22 mouse cellular contexts compared by ENCODE assay signal in genomic region chr13:110594630-110595029, GRCm38 (mm10).
A peak's percentile ranks its signal among the peaks of the same experiment; 100 is the strongest.
DNase-seq lines count a peak whose midpoint lies in the region; ATAC-seq and TF ChIP-seq lines count a peak whose summit lies in the region.
"Had no signal": no experiment of that assay in that cellular context is flagged by ENCODE, and none has a peak within 500 bp of the region (broad histone marks: within the 10 kb centered on the region; RNA-seq: fewer than 3 reads in every experiment).

No protein-coding gene starts in this region.

- H3K9ac ChIP-seq in stomach, embryonic 14.5 days (replicated peaks; ENCODE audit: low read depth, low read length): no peak overlapping the region
- no peak overlapping the region for H3K9ac ChIP-seq in stomach, embryonic 15.5 days
- H3K9ac ChIP-seq in stomach, embryonic 16.5 days (ENCODE audit: low read length): no peak overlapping the region
- no peak overlapping the region for H3K9ac ChIP-seq in stomach, postnatal 0 days (ENCODE audit: low read length)

- H3K4me1 ChIP-seq in stomach, embryonic 14.5 days (ENCODE audit: control insufficient read depth, insufficient read depth, low read length): no peaks in the 10 kb centered on the region
- H3K4me1 ChIP-seq in stomach, embryonic 15.5 days: no peaks in the 10 kb centered on the region
- no peaks in the 10 kb centered on the region for H3K4me1 ChIP-seq in stomach, embryonic 16.5 days (ENCODE audit: control insufficient read depth, insufficient read depth, low read length)
- H3K4me1 ChIP-seq in stomach, postnatal 0 days (replicated peaks; ENCODE audit: control insufficient read depth, insufficient read depth): no peaks in the 10 kb centered on the region

- intact Hi-C loops in heart, postnatal 36 days (cut with DNase I): no loop called here
- intact Hi-C loops in gastrocnemius, adult 2 months (cut with DNase I): no loop called here

- H3K27me3 ChIP-seq in stomach, embryonic 14.5 days (ENCODE audit: control insufficient read depth, insufficient read depth, low read length): no peaks in the 10 kb centered on the region
- no peaks in the 10 kb centered on the region for H3K27me3 ChIP-seq in stomach, embryonic 15.5 days (replicated peaks)
- no peaks in the 10 kb centered on the region for H3K27me3 ChIP-seq in stomach, embryonic 16.5 days (ENCODE audit: control insufficient read depth, insufficient read depth, low read length)
- H3K27me3 ChIP-seq in stomach, postnatal 0 days (ENCODE audit: control insufficient read depth, insufficient read depth, low read length): no peaks in the 10 kb centered on the region
- H3K27me3 ChIP-seq: CH12.LX, Patski had no signal

- no peak for TF ChIP-seq CTCF in stomach, postnatal 0 days (IDR thresholded peaks at IDR 0.05; ENCODE audit: low read depth)
- no peak for TF ChIP-seq CTCF in gastrocnemius, adult 2 months (IDR thresholded peaks at IDR 0.05)

- TF ChIP-seq EP300 in stomach, postnatal 0 days (optimal IDR thresholded peaks at IDR 0.05): no peak

- 78% methylated on average over 3 of the region's 3 CpGs for WGBS in stomach, embryonic 14.5 days
- WGBS in stomach, embryonic 15.5 days: 76% methylated on average over 3 of the region's 3 CpGs
- 70% methylated on average over 3 of the region's 3 CpGs for WGBS in stomach, embryonic 16.5 days
- 52% methylated on average over 3 of the region's 3 CpGs for WGBS in stomach, postnatal 0 days

- no peak overlapping the region for H3K27ac ChIP-seq in stomach, embryonic 14.5 days (ENCODE audit: low read length)
- H3K27ac ChIP-seq in stomach, embryonic 15.5 days: no peak overlapping the region
- no peak overlapping the region for H3K27ac ChIP-seq in stomach, embryonic 16.5 days (ENCODE audit: low read length)
- H3K27ac ChIP-seq in stomach, postnatal 0 days (replicated peaks): no peak overlapping the region
- no peak overlapping the region for H3K27ac ChIP-seq in gastrocnemius, adult 2 months

- no peaks in the 10 kb centered on the region for H3K9me3 ChIP-seq in stomach, embryonic 14.5 days (ENCODE audit: control insufficient read depth, low read depth, low read length)
- H3K9me3 ChIP-seq in stomach, embryonic 15.5 days: no peaks in the 10 kb centered on the region
- no peaks in the 10 kb centered on the region for H3K9me3 ChIP-seq in stomach, embryonic 16.5 days (replicated peaks; ENCODE audit: control insufficient read depth, low read length)
- H3K9me3 ChIP-seq in stomach, postnatal 0 days (ENCODE audit: control insufficient read depth, low read length): no peaks in the 10 kb centered on the region

- 0 out of 2 replicates have a peak, but pooled peaks have one; percentile 23 for ATAC-seq in stomach, embryonic 14.5 days (ENCODE audit: insufficient number of reproducible peaks, insufficient read depth, low FRiP score, low read depth)
- peak; percentile 43; the same call in 1 of the 2 replicates for ATAC-seq in stomach, embryonic 15.5 days (ENCODE audit: insufficient read depth, low FRiP score, low read depth)
- ATAC-seq in stomach, embryonic 16.5 days (ENCODE audit: insufficient read depth, low FRiP score): peak; percentile 83; the same call in 1 of the 2 replicates
- peak; percentile 86 for ATAC-seq in stomach, postnatal 0 days (ENCODE audit: low FRiP score, low TSS enrichment)
- ATAC-seq in inflammation-experienced regulatory T-cells, adult 6 months: no peak
- ATAC-seq: activated CD4-positive, CD25-positive, alpha-beta regulatory T cell, adult 4 months; CD4-positive, CD25-positive, alpha-beta regulatory T cell, adult 4 months; Patski had no signal

- no peak overlapping the region for H3K4me3 ChIP-seq in stomach, embryonic 14.5 days (ENCODE audit: low read depth, low read length)
- no peak overlapping the region for H3K4me3 ChIP-seq in stomach, embryonic 15.5 days (replicated peaks)
- no peak overlapping the region for H3K4me3 ChIP-seq in stomach, embryonic 16.5 days (replicated peaks; ENCODE audit: low read length)
- no peak overlapping the region for H3K4me3 ChIP-seq in stomach, postnatal 0 days (ENCODE audit: low read depth, low read length)
- no peak overlapping the region for H3K4me3 ChIP-seq in gastrocnemius, adult 2 months

- H3K36me3 ChIP-seq in stomach, embryonic 14.5 days (ENCODE audit: control insufficient read depth, insufficient read depth, low read length): no peaks in the 10 kb centered on the region
- H3K36me3 ChIP-seq in stomach, embryonic 15.5 days: no peaks in the 10 kb centered on the region
- no peaks in the 10 kb centered on the region for H3K36me3 ChIP-seq in stomach, embryonic 16.5 days (ENCODE audit: control insufficient read depth, insufficient read depth, low read length)
- H3K36me3 ChIP-seq in stomach, postnatal 0 days (ENCODE audit: control insufficient read depth, insufficient read depth, low read length): no peaks in the 10 kb centered on the region
- H3K36me3 ChIP-seq: G1E had no signal

- H3K4me2 ChIP-seq in stomach, embryonic 14.5 days (replicated peaks; ENCODE audit: low read depth, low read length): no peak overlapping the region
- no peak overlapping the region for H3K4me2 ChIP-seq in stomach, embryonic 15.5 days
- no peak overlapping the region for H3K4me2 ChIP-seq in stomach, embryonic 16.5 days (ENCODE audit: low read depth, low read length)
- H3K4me2 ChIP-seq in stomach, postnatal 0 days (replicated peaks; ENCODE audit: low read depth): no peak overlapping the region

- no peak for DNase-seq in stomach, postnatal 0 days (ENCODE audit: low spot score)
- no peak for DNase-seq in heart, postnatal 36 days
- DNase-seq in gastrocnemius, adult 2 months: no peak
- DNase-seq in urinary bladder, adult 2 months (ENCODE audit: low spot score): no peak
- DNase-seq: adrenal gland, adult 2 months; adrenal gland, adult 8-10 months; adrenal gland, postnatal 10 days; adrenal gland, postnatal 14 days; adrenal gland, postnatal 25 days; adrenal gland, postnatal 36 days; B cell, adult 2 months; cerebellum, adult 11 months; cerebellum, adult 11-12 months had no signal
